Mouse (Mus musculus) spleen, adult 2 months (tissue): ENCODE measurements around the gene Cox19. TPM values are rescaled to one million over a fixed set of nuclear protein-coding genes. Genes with fewer than 3 reads are reported as not detected.
"Not testable (repeated sequence)": the region's sequence is repeated elsewhere in the genome, so short reads cannot be mapped to it uniquely, and the experiment has no call there.

Experiments
- DNase-seq, 2 experiments: peaks; one replicate each; pipeline versions ENCODE4 v3.0.0 to v3.0.0-alpha.2; 2012 to 2021; ENCODE audit warnings: low spot score in 2 of 2, low read depth in 1 of 2
- H3K27ac ChIP-seq: fragments of 200-500 bp; 2 replicates; pipeline ENCODE4 v1.5.1; 2012; ENCODE audit warnings: low read length, inconsistent platforms; ENCODE audit not compliant: insufficient read depth
- H3K27me3 ChIP-seq: fragments of 200-500 bp; 2 replicates; pipeline ENCODE4 v1.6.1; 2012; ENCODE audit warnings: mild to moderate bottlenecking, moderate library complexity, low read length, inconsistent platforms; ENCODE audit not compliant: control insufficient read depth, insufficient read depth
- H3K36me3 ChIP-seq: fragments of 200-500 bp; 2 replicates; pipeline ENCODE4 v1.6.1; 2012; ENCODE audit warnings: mild to moderate bottlenecking, low read length, inconsistent platforms; ENCODE audit not compliant: control insufficient read depth, insufficient read depth
- H3K4me1 ChIP-seq: fragments of 200-500 bp; 2 replicates; pipeline ENCODE4 v1.6.1; 2011; ENCODE audit warnings: inconsistent platforms; ENCODE audit not compliant: control insufficient read depth, insufficient read depth, insufficient read length
- H3K4me3 ChIP-seq: fragments of 200-500 bp; 2 replicates; pipeline ENCODE4 v1.5.1; 2011; ENCODE audit warnings: mild to moderate bottlenecking, inconsistent platforms; ENCODE audit not compliant: insufficient read depth, insufficient read length; ENCODE audit errors: extremely low read depth
- CTCF ChIP-seq: fragments of 200-500 bp; IDR thresholded peaks from 2 replicates; pipeline ENCODE4 v1.5.1; 2011; ENCODE audit warnings: mild to moderate bottlenecking, inconsistent platforms; ENCODE audit not compliant: insufficient read depth, insufficient read length, insufficient replicate concordance; ENCODE audit errors: extremely low read depth
- POLR2A ChIP-seq: fragments of 200-500 bp; IDR thresholded peaks from 2 replicates; pipeline ENCODE4 v1.6.1; 2011; ENCODE audit warnings: low read depth, low read length, inconsistent platforms
- WGBS: fragments of 180-500 bp; shearing (Covaris S2); methylation state at CpG from one replicate; pipeline ENCODE4 v1.1.7; 2018; 5-methylcytosine and 5-hydroxymethylcytosine counted together
- polyA plus RNA-seq: library from polyadenylated mRNA; depleted of rRNA; stranded (reverse); fragments of >200 nt; gene quantifications from 2 replicates; pipeline ENCODE4 v1.2.3, GENCODE M21; 2012

Cox19 gene
- polyA plus RNA-seq, 1 experiment = 27.2 TPM

DNA sequence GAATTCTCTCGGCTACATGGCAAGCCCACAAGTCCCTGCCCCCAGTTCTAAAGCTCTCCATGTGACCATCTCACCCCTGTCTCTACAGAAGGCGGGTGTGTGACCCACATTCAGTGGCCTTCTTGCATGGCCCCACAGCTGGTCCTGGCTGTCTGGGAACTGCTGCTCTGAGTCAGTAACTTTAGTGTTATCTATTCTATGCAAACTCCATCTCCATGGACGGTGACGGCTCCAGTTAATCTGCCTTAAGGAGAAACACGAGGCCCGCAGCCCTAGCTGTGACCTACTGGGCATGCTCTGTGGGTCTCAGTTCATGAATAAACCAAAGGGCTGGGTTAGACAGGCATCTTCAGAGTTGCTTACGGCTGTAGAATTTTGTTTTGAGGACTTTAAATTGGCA is 43.2 kb upstream of the Cox19 start:
- 81% methylated on average over 7 of the region's 7 CpGs for WGBS
- Histone ChIP-seq H3K27ac (no peak overlapping the region), H3K36me3 (peaks cover 22% of the 10 kb centered on the region), H3K27me3 (no peaks in the 10 kb centered on the region), H3K4me3 (no peak overlapping the region), H3K4me1 (peaks cover 12% of the 10 kb centered on the region; the same call in 1 of the 2 replicates)
- DNase-seq = no peak
- TF ChIP-seq CTCF (no peak), POLR2A (no peak)

GRCm38 (mm10) chr5:139393197-139393588 is 42.0 kb upstream of the Cox19 start:
- Histone ChIP-seq H3K4me3 (no peak overlapping the region), H3K4me1 (peaks cover 17% of the 10 kb centered on the region), H3K27ac (no peak overlapping the region), H3K27me3 (no peaks in the 10 kb centered on the region), H3K36me3 (peaks cover 28% of the 10 kb centered on the region)
- 94% methylated on average over 16 of the region's 16 CpGs for WGBS
- DNase-seq = no peak
- TF ChIP-seq CTCF = no peak
- no peak for TF ChIP-seq POLR2A

- WGBS = 91% methylated on average over 37 of the region's 37 CpGs
- H3K27ac ChIP-seq = no peak overlapping the region
- H3K4me3 ChIP-seq = no peak overlapping the region
- no peaks in the 10 kb centered on the region for H3K27me3 ChIP-seq
- DNase-seq = no peak
- peaks cover 16% of the 10 kb centered on the region for H3K4me1 ChIP-seq
- TF ChIP-seq POLR2A (no peak), CTCF (no peak)
- peaks cover 29% of the 10 kb centered on the region for H3K36me3 ChIP-seq
Observed at GRCm38 (mm10) chr5:139392219-139393196, 41.3 kb upstream of the Cox19 start.

- WGBS = 86% methylated on average over 11 of the region's 11 CpGs
- Histone ChIP-seq H3K4me3 (no peak overlapping the region), H3K27me3 (no peaks in the 10 kb centered on the region), H3K4me1 (peaks cover 17% of the 10 kb centered on the region), H3K27ac (no peak overlapping the region; the same call in 1 of the 2 replicates), H3K36me3 (peaks cover 29% of the 10 kb centered on the region)
- DNase-seq = no peak
- TF ChIP-seq CTCF = no peak
- no peak for TF ChIP-seq POLR2A
Observed at GRCm38 (mm10) chr5:139391309-139391990, 40.2 kb upstream of the Cox19 start.

DNA sequence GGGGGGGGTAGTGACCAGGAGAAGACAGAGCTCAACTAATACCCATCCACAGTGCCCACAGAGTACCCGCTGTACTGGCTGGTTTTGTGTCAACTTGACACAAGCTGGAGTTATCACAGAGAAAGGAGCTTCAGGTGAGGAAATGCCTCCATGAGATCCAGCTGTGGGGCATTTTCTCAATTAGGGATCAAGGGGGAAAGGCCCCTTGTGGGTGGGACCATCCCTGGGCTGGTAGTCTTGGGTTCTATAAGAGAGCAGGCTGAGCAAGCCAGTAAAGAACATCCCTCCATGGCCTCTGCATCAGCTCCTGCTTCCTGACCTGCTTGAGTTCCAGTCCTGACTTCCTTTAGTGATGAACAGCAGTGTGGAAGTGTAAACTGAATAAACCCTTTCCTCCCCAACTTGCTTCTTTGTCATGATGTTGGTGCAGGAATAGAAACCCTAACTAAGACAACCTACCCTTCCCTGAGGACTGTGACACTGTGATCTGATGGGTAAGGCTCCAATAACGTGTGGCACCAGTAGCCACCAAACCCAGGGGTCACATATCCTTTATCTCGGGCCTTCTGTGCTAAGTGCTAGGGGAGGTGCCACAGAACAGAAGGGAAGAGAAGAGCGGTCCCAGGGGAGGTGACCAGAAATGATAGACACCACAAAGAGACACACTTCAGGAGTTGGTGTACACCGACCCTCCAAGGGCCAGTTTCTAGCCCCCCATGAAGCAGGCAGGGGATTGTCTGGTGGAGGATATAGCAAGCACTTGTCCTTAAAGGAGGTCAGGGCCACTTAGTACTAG is 39.3 kb upstream of the Cox19 start:
- peaks cover 31% of the 10 kb centered on the region for H3K36me3 ChIP-seq
- peak overlapping the region; percentile 20; the same call in 1 of the 2 replicates for H3K27ac ChIP-seq
- not testable (repeated sequence) for H3K4me3 ChIP-seq, DNase-seq, H3K27me3 ChIP-seq
- 55% methylated on average over 5 of the region's 5 CpGs for WGBS
- peaks cover 23% of the 10 kb centered on the region for H3K4me1 ChIP-seq

DNA sequence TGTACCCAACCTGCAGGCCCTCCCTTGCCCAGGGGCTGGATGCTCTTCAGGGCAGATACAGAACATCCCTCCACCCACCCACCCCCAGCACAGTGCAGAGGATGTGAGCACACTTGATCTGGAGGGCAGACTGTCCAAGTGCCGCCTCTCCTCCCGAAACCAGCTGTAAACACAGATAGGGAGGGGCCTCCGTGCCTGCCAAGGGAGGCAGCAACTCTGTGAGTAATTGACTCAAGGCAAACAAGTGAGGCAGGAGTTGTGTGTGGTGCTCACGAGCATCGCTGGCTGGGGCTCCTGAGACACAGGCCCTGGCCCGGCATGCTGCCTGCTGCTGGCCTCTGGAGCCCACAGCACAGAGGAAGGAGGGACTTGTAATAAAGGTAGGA is 38.5 kb upstream of the Cox19 start:
- no peak for TF ChIP-seq POLR2A
- TF ChIP-seq CTCF = no peak
- peak overlapping the region; percentile 76 for H3K27ac ChIP-seq
- H3K4me3 ChIP-seq = no peak overlapping the region
- peaks cover 24% of the 10 kb centered on the region for H3K4me1 ChIP-seq
- WGBS = 60% methylated on average over 6 of the region's 6 CpGs
- no peak for DNase-seq
- H3K27me3 ChIP-seq = no peaks in the 10 kb centered on the region
- H3K36me3 ChIP-seq = peaks cover 30% of the 10 kb centered on the region
